Mouse (Mus musculus): Measurements from ENCODE around the gene Dact3.

The Dact3 gene

GRCm38 (mm10) chr7:16848579-16848978 lies 26.5 kb upstream of the Dact3 start:
- in situ Hi-C loops (cut with MboI; ENCODE audit: low pct_unique_long_range_greater_than_20kb in 1 of 2, low sequenced_read_pairs in 2 of 2, unreplicated experiment in 1 of 2) = no loop called here

DNA sequence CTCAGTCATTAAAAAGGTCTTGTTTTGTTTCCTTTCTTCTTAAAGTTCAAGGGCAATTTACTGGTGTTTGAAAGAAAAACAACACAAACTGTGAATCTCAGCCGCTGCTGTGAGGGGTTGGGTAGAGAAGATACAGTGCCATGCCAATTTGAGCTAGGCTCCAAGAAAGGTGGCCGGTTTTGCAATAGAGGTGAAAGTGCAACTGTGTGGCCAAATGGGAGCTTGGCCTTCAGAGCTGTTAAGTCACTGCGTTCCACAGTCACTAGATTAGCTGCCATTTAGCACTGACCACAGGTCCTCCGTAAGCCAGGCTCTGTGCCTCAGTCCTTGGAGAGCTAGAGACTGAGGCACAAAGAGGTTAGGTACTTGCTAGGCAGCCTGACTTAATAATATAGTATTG lies 23.5 kb upstream of the Dact3 start:
- in situ Hi-C loops (cut with MboI; ENCODE audit: low pct_unique_long_range_greater_than_20kb in 1 of 2, low sequenced_read_pairs in 2 of 2, unreplicated experiment in 1 of 2) = no loop called here

DNA sequence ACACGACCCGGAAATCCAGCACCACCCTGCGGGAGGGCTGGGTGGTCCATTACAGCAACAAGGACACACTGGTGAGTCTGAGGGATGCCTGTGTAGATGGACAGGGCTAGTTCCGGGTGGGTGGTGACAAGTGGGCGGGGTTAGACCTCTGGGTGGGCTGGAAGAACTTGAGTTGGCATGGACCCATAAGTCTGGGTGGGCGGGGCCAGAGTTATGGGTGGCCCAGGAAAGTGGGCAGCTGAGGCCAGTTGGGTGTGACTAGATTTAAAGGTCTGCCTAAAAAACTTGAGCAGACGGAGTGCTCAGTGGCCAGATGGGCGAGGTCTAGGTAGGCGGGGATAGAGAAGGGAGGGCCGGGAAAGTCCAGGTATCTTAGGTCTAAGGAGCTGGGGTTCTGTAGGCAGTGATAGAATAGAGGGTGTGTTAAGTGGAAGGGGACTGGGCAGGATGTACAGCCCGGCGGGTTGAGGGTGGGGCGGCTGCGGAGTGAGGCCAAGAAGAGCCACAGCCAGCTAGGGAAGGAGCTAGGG lies 21.8 kb upstream of the Dact3 start:
- in situ Hi-C loops (cut with MboI; ENCODE audit: low pct_unique_long_range_greater_than_20kb in 1 of 2, low sequenced_read_pairs in 2 of 2, unreplicated experiment in 1 of 2) = no loop called here

- in situ Hi-C loops (cut with MboI; ENCODE audit: low pct_unique_long_range_greater_than_20kb in 1 of 2, low sequenced_read_pairs in 2 of 2, unreplicated experiment in 1 of 2) = no loop called here
These were observed 16.8 kb upstream of the Dact3 start for GRCm38 (mm10) chr7:16858336-16858735.

- in situ Hi-C loops (cut with MboI; ENCODE audit: low pct_unique_long_range_greater_than_20kb in 1 of 2, low sequenced_read_pairs in 2 of 2, unreplicated experiment in 1 of 2) = no loop called here
These were observed 15.0 kb upstream of the Dact3 start for GRCm38 (mm10) chr7:16859902-16860651.

- in situ Hi-C loops (cut with MboI; ENCODE audit: low pct_unique_long_range_greater_than_20kb in 1 of 2, low sequenced_read_pairs in 2 of 2, unreplicated experiment in 1 of 2) = no loop called here
These were observed 7.6 kb upstream of the Dact3 start for GRCm38 (mm10) chr7:16867488-16867887.

GRCm38 (mm10) chr7:16869497-16869896 lies 5.6 kb upstream of the Dact3 start:
- in situ Hi-C loops (cut with MboI; ENCODE audit: low pct_unique_long_range_greater_than_20kb in 1 of 2, low sequenced_read_pairs in 2 of 2, unreplicated experiment in 1 of 2) = no loop called here

GRCm38 (mm10) chr7:16871600-16871999 lies 3.5 kb upstream of the Dact3 start:
- in situ Hi-C loops (cut with MboI; ENCODE audit: low pct_unique_long_range_greater_than_20kb in 1 of 2, low sequenced_read_pairs in 2 of 2, unreplicated experiment in 1 of 2) = no loop called here

- in situ Hi-C loops (cut with MboI; ENCODE audit: low pct_unique_long_range_greater_than_20kb in 1 of 2, low sequenced_read_pairs in 2 of 2, unreplicated experiment in 1 of 2) = no loop called here
These were observed 2.6 kb upstream of the Dact3 start for GRCm38 (mm10) chr7:16872478-16872877.

- in situ Hi-C loops (cut with MboI; ENCODE audit: low pct_unique_long_range_greater_than_20kb in 1 of 2, low sequenced_read_pairs in 2 of 2, unreplicated experiment in 1 of 2) = no loop called here
These were observed 1.7 kb upstream of the Dact3 start for GRCm38 (mm10) chr7:16873392-16873791.

DNA sequence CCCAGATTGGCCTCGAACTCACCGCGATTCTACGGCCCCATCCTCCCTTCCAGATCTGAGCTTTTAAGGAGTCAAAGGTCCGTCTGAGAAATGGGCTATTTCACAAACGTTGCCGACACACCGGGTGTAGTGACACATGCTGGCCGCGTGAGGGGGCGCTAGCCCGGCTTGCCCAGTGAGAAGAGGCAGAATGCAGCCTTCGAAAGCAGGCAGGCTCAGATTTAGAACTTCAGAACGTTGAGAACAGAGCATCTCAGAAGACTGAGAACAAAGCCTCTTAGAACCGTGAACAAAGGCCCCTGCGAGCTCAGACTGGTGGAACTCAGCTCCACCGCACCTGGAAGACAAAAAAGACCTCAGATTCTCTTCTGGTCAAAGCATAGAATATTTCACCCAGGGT lies 927 bp upstream of the Dact3 start:
- in situ Hi-C loops (cut with MboI; ENCODE audit: low pct_unique_long_range_greater_than_20kb in 1 of 2, low sequenced_read_pairs in 2 of 2, unreplicated experiment in 1 of 2) = no loop called here

DNA sequence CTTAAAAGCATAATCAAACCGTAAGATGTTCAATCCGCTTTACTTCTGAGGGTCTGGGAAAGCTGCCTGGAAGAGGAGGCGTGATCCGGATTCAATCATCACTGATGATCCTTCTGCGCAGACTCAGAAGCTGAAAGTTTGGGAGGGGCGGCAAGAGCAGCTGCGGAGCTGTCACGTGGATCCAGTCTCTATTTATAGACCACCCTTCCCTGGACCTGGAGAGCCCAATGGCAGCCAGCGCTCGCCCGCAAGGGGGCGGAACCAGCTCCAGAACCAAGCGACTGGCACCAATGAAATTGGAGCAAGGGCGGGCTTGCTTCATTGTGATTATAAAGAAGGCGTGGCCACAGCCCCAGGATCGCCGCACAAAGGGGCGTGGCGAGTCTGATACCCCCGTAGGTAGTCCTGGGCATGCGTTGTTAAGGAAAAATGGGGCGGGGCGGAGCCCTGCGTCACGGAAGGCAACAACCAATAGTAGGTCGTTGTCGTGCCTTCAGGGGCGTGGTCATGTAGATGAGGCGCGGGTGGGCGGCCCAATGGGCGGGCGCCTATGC lies 284 bp upstream of the Dact3 start:
- in situ Hi-C loops (cut with MboI; ENCODE audit: low pct_unique_long_range_greater_than_20kb in 1 of 2, low sequenced_read_pairs in 2 of 2, unreplicated experiment in 1 of 2) = no loop called here

GRCm38 (mm10) chr7:16875326-16875725 lies 209 bp downstream of the Dact3 start:
- in situ Hi-C loops (cut with MboI; ENCODE audit: low pct_unique_long_range_greater_than_20kb in 1 of 2, low sequenced_read_pairs in 2 of 2, unreplicated experiment in 1 of 2) = no loop called here

DNA sequence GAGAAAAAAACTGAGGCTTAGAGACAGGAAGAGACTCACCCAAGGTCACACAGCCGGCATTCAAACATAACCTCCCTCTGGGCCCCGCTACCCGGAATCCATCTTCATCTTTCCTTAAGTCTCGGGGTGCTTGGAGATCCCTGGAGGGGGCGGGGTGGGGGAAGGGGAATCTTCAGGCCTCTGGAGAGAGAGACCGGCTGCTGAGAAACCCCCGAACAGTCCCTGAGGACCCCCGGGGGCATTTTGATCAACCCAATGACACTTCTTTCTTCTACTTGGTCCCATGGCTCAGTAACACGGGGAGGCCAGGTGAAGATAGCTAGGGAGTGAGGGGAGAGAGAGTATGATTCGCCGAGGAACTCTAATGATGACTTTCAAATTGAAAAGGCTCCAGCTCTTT lies 889 bp downstream of the Dact3 start:
- in situ Hi-C loops (cut with MboI; ENCODE audit: low pct_unique_long_range_greater_than_20kb in 1 of 2, low sequenced_read_pairs in 2 of 2, unreplicated experiment in 1 of 2) = no loop called here

DNA sequence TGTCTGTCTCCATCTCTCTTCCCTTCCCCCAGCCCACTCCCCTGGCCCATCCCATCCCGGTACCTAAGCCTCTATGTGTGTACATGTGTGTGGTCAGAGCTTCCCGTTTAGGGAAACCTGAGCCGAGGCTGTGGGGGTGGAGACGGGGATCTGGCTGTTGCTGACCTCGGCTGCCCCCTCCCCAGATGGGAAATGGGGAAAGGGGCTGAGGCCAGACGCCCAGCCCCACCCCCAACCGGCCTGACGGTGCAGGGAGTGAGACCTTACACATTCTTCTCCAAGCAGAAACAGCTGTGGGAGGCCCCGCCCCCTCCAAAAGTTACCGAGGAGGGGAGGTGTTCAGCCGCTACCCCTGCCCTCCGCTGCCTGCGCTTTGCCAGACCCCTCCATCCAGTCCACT lies 1.5 kb downstream of the Dact3 start:
- in situ Hi-C loops (cut with MboI; ENCODE audit: low pct_unique_long_range_greater_than_20kb in 1 of 2, low sequenced_read_pairs in 2 of 2, unreplicated experiment in 1 of 2) = no loop called here

DNA sequence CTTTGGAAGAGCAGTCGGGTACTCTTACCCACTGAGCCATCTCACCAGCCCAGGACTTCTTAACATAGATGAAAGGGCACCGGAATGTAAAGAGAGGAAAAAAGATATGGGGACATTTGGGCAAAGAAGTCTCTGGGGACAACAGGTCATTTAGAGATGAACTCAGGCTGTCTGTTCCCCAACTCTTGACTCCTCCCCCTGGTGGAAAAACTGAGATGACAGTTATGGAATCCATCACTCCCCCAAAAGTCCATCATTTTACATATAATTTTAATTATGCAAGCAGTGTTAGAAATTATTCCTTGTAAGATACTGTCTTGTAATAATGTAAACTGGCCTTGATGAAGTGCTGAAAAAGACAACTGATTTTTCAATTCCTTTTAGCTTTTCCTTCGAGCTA lies 2.6 kb downstream of the Dact3 start:
- in situ Hi-C loops (cut with MboI; ENCODE audit: low pct_unique_long_range_greater_than_20kb in 1 of 2, low sequenced_read_pairs in 2 of 2, unreplicated experiment in 1 of 2) = no loop called here

- in situ Hi-C loops (cut with MboI; ENCODE audit: low pct_unique_long_range_greater_than_20kb in 1 of 2, low sequenced_read_pairs in 2 of 2, unreplicated experiment in 1 of 2) = loop anchor here in 1 of 2 experiments (5.0 kb wide), 1 partner anchor 42 kb away; the partner anchor contains the start of gene Calm3
These were observed 4.9 kb downstream of the Dact3 start for GRCm38 (mm10) chr7:16879796-16880547.

- in situ Hi-C loops (cut with MboI; ENCODE audit: low pct_unique_long_range_greater_than_20kb in 1 of 2, low sequenced_read_pairs in 2 of 2, unreplicated experiment in 1 of 2) = loop anchor here in 1 of 2 experiments (5.0 kb wide), 1 partner anchor 42 kb away; the partner anchor contains the start of gene Calm3
These were observed 5.5 kb downstream of the Dact3 start for GRCm38 (mm10) chr7:16880615-16881014.

- in situ Hi-C loops (cut with MboI; ENCODE audit: low pct_unique_long_range_greater_than_20kb in 1 of 2, low sequenced_read_pairs in 2 of 2, unreplicated experiment in 1 of 2) = loop anchor here in 1 of 2 experiments (5.0 kb wide), 1 partner anchor 39 kb away; the partner anchor contains the start of gene Calm3
These were observed 8.0 kb downstream of the Dact3 start for GRCm38 (mm10) chr7:16883162-16883561.
